Mouse (Mus musculus) 3T3-L1 (cell line): ENCODE data around the gene Jarid2.
"Not testable (repeated sequence)": the region's sequence is repeated elsewhere in the genome, so short reads cannot be mapped to it uniquely, and the experiment has no call there.

Experiments
- DNase-seq: peaks from one replicate; pipeline ENCODE4 v3.0.0-alpha.2; 2015; ENCODE audit warnings: low read depth, low spot score

Jarid2 gene

DNA sequence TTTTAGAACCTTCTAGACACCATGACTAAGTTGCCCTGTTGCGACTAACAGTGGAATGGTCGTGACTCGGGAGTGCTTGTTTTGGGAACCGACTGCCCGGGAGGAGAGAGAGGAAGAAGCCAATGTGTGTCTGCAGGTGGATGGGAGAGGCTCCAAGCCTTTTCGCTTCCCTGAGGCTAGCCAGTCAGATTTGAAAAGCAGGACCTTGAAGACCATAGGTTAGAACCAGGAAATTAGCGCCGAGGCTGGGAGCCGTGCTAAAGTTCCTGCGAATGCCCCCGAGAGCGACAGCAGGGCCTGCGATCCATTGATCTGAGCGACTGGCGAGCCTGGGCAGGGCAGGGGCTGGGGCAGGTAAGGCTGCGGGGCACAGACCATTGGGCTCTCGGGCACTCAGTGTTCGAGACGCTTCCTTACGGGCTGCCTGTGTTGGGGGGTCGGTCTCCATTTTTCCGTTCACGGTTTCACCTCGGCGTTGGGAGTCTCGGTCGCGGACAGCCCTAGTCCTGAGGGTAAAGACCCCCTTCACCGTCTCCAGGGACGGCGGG, at the start of gene Jarid2:
TSS of gene Jarid2 (plus strand) at position 51 of the 548 bp plus-strand sequence.
- peak; percentile 6 for DNase-seq

DNA sequence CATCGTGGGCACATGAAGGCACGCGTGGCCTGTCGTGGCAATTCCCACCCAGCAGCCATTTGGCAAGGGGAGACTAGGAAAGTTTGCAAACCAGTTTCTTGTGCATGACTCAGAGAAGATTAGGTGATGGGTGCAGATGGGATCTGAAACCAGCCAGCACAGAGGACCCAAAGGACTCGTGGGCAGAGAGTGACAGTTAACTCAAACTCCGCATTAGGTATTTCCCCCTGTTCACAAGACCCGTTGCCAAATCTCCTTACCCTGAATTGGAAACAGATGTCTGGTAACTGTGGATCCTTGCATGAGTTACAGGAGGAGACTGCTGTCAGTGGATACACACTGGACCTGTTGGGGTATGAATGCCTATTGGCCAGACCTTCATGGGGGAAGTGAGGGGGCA, 48.2 kb upstream of the Jarid2 start:
- DNase-seq = peak; percentile 87

- no peak for DNase-seq
These were observed 41.1 kb upstream of the Jarid2 start for GRCm38 (mm10) chr13:44688140-44688539.

DNA sequence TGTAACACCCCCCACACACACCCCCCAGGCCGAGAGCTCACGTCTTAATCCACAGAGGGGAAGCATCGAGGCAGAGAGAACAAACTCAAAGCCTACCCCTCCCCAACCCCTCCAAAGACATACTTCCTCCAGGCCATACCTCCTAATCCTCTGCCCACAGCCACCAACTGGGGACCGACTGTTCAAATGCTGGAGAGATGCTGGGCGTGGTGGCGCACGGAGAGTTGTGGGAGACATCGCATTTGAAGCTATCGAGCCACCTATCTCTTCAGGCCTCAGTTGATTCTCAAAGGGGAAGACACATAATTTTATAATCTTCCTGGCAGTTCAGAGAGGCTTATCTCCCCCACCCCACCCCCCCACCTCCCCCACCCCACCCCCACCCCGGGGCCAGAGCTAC, 31.6 kb upstream of the Jarid2 start:
- DNase-seq = no peak

- DNase-seq = peak; percentile 21
These were observed 25.1 kb upstream of the Jarid2 start for GRCm38 (mm10) chr13:44704036-44704801.

GRCm38 (mm10) chr13:44705031-44705742, 24.1 kb upstream of the Jarid2 start:
- no peak for DNase-seq

- no peak for DNase-seq
These were observed 23.6 kb upstream of the Jarid2 start for GRCm38 (mm10) chr13:44705743-44706044.

DNA sequence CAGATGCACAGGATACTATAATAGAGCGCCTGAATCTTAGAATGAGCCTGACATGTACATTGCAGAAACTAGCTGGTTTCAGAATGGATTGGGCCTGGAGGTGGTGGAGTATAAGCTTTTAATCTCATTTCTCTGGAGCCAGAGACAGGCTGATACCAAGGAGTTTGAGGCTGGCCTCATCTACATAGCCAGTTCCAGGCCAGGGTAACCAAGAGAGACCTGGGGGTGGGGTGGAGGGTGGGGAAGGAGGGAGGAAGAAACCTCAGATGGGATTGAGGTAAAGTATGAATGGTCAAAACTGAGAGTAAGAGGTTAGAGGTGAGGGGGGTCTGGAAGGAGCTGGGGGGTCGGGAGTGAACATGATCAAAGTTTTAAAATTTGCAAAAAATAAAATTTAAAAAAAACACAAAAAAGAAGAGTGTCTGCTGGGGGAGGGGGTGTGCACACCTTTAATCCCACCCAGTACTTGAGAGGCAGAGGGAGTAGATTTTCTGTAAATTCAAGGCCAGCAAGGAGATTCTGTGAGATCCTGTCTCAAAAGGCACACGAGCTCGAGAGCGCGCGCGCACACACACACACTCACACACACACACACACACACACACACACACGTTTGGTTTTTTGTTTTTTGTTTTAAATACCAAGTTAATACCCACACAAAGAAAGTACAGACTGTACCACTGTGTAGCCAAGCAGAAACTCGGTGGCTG, 22.9 kb upstream of the Jarid2 start:
- DNase-seq = no peak

- DNase-seq = no peak
These were observed 22.1 kb upstream of the Jarid2 start for GRCm38 (mm10) chr13:44707176-44707575.

GRCm38 (mm10) chr13:44708336-44709017, 20.8 kb upstream of the Jarid2 start:
- no peak for DNase-seq

GRCm38 (mm10) chr13:44709747-44710480, 19.4 kb upstream of the Jarid2 start:
- DNase-seq = no peak

DNA sequence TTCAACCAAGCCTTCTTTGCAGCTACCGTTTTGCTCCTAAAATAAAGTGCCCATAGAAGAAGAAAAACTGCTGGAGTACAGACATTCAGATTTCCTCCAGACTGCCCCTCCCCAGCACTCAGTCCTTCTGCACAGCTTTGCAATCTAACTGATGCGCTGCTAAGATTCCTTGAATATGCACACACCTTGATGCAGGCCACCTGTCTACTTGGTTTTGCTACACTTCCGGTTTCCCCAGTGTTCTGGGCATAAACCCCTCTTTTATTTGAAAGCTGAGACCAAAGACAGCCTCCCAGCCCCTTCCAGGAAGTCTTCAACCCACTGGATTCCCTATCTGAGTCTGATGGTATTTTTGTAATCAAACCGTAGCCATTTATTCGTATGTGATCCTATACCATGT, 18.2 kb upstream of the Jarid2 start:
- DNase-seq = no peak

- DNase-seq = no peak
These were observed 17.4 kb upstream of the Jarid2 start for GRCm38 (mm10) chr13:44711882-44712281.

GRCm38 (mm10) chr13:44715187-44715885, 13.9 kb upstream of the Jarid2 start:
- no peak for DNase-seq

DNA sequence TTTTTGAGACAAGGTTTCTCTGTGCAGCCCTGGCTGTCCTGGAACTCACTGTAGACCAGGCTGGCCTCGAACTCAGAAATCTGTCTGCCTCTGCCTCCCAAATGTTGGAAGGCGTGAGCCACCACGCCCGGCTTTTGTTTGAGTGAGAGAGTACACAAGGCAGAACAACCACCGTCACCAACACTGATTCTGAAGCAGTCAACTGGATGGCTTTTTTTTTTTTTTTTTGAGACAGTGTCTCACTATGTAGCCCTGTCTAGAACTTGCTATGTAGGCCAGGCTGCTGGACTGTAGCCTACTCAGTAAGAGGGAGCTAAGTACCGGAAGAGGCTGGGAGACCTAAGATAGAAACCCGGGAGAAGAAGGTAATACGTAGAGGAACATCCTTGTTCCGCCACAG, 11.4 kb upstream of the Jarid2 start:
- no peak for DNase-seq

DNA sequence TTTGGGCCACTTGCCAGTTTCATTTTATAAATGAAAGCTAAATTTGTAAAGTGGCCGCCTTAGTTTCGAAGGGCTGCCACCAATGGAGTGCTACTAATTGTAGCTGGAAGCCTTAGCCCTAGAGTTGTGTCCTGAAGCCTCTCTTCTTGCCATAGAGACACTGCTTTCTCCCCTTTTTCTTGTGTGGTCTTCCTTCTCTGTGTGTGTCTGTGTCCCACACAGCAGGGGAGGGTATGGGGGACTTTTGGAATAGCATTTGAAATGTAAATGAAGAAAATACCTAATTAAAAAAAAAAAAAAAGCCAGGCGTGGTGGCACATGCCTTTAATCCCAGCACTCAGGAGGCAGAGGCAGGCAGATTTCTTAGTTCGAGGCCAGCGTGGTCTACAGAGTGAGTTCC, 10.8 kb upstream of the Jarid2 start:
- not testable (repeated sequence) for DNase-seq

- DNase-seq = no peak
These were observed 9.2 kb upstream of the Jarid2 start for GRCm38 (mm10) chr13:44720094-44720493.

DNA sequence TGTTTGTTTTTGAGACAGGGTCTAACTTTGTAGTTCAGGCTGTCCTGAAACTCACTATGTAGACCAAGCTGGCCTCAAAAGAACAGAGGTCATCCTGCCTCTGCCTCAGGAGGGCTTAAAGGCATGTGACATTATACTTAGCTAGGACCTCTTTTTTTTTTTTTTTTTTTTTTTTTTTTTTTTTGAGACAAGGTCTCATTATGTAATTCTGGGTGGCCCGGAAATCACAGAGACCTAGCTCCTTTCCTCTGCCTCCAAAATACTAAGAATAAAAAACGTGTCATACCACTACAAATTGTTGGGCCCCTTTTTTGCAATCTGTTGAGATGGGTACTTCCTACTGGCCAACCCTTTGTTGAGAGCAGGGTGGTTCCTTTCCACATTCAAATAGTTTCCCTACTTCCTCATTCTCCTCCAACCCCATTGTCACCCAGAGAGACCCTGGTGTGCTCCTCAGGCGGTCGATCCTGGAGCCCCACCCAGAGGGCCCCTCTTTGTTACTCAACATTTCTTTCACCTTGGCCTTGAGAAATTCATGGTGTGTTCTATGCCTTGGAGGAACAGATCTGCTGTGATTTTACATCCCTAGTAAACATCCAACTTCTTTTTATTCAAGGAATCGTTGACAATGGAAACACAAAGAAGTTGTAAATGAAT, 7.3 kb upstream of the Jarid2 start:
- no peak for DNase-seq

GRCm38 (mm10) chr13:44723522-44723921, 5.8 kb upstream of the Jarid2 start:
- not testable (repeated sequence) for DNase-seq
